31 mouse cellular contexts compared by ENCODE assay signal in the genomic region with DNA sequence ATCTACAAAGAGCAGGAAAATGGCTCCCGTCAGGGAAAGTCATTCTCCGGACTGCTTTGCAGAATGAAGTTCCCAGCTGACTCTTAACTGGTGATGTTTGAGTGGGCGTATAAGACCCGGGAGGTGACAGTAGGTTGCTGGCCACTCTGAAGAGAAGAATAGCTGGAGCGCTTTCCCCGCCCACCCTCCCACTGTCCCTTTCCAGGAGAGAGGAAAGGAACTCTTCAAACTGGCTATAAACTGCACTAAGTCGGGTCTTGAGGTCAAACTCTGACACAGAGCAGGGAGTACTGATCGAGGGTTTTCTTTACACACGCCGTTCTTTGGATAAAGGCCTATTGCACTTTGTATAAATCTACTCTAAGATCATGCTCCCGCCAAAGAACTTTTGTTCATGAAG.
"Had no signal": no experiment of that assay in that cellular context is flagged by ENCODE, and none has a peak within 500 bp of the region (broad histone marks: within the 10 kb centered on the region; RNA-seq: fewer than 3 reads in every experiment).

No protein-coding gene starts in this region.

- H3K4me3 ChIP-seq: heart, adult 2 months; heart, embryonic 10.5 days; heart, embryonic 12.5 days; heart, embryonic 13.5 days; heart, embryonic 15.5 days; hindbrain, embryonic 10.5 days; hindbrain, embryonic 12.5 days; hindbrain, embryonic 13.5 days; hindbrain, embryonic 15.5 days; intestine, embryonic 15.5 days; layer of hippocampus, adult 2 months; left cerebral cortex, adult 2 months had no signal

- H3K36me3 ChIP-seq: heart, embryonic 10.5 days; heart, embryonic 12.5 days; heart, embryonic 13.5 days; heart, embryonic 15.5 days; hindbrain, embryonic 10.5 days; hindbrain, embryonic 12.5 days; hindbrain, embryonic 13.5 days; hindbrain, embryonic 15.5 days; intestine, embryonic 15.5 days had no signal

- H3K4me1 ChIP-seq: heart, embryonic 10.5 days; heart, embryonic 12.5 days; heart, embryonic 13.5 days; heart, embryonic 15.5 days; hindbrain, embryonic 10.5 days; hindbrain, embryonic 12.5 days; hindbrain, embryonic 13.5 days; hindbrain, embryonic 15.5 days; intestine, embryonic 15.5 days had no signal

- H3K9me3 ChIP-seq: heart, embryonic 10.5 days; heart, embryonic 12.5 days; heart, embryonic 13.5 days; heart, embryonic 15.5 days; hindbrain, embryonic 10.5 days; hindbrain, embryonic 12.5 days; hindbrain, embryonic 13.5 days; hindbrain, embryonic 15.5 days; intestine, embryonic 15.5 days had no signal

- DNase-seq: heart, adult 18-20 months; heart, adult 2 months; heart, postnatal 10 days; heart, postnatal 14 days; heart, postnatal 36 days; heart, postnatal 4 days; kidney, adult 18-20 months; kidney, adult 2 months; kidney, postnatal 10 days; kidney, postnatal 14 days; kidney, postnatal 36 days; layer of hippocampus, adult 9-11 months; layer of hippocampus, postnatal 36 days had no signal

- H3K27me3 ChIP-seq: heart, embryonic 12.5 days; heart, embryonic 13.5 days; heart, embryonic 15.5 days; hindbrain, embryonic 12.5 days; hindbrain, embryonic 13.5 days; hindbrain, embryonic 15.5 days; intestine, embryonic 15.5 days had no signal

- H3K4me2 ChIP-seq: heart, embryonic 11.5 days; heart, embryonic 12.5 days; heart, embryonic 13.5 days; heart, embryonic 15.5 days; hindbrain, embryonic 12.5 days; hindbrain, embryonic 13.5 days; hindbrain, embryonic 14.5 days; hindbrain, embryonic 15.5 days; intestine, embryonic 15.5 days had no signal

- H3K9ac ChIP-seq: heart, embryonic 12.5 days; heart, embryonic 13.5 days; heart, embryonic 15.5 days; hindbrain, embryonic 12.5 days; hindbrain, embryonic 13.5 days; hindbrain, embryonic 14.5 days; hindbrain, embryonic 15.5 days; intestine, embryonic 15.5 days had no signal

- ATAC-seq: hindbrain, embryonic 16.5 days; hindbrain, postnatal 0 days; inflammation-experienced regulatory T-cells, adult 6 months; intestine, embryonic 15.5 days; intestine, embryonic 16.5 days; intestine, postnatal 0 days had no signal

- H3K27ac ChIP-seq: heart, adult 2 months; heart, embryonic 10.5 days; heart, embryonic 13.5 days; heart, embryonic 15.5 days; hindbrain, embryonic 10.5 days; hindbrain, embryonic 12.5 days; hindbrain, embryonic 13.5 days; hindbrain, embryonic 14.5 days; hindbrain, embryonic 15.5 days; hindbrain, postnatal 0 days; intestine, embryonic 15.5 days; layer of hippocampus, adult 2 months; left cerebral cortex, adult 2 months had no signal
